ENCODE assay signal across 28 mouse cellular contexts in genomic region chr17:44246153-44246700, GRCm38 (mm10). TPM values are rescaled to one million over a fixed set of nuclear protein-coding genes. Genes with fewer than 3 reads are reported as not detected.
DNase-seq lines count a peak whose midpoint lies in the region; ATAC-seq and TF ChIP-seq lines count a peak whose summit lies in the region.
"Had no signal": no experiment of that assay in that cellular context is flagged by ENCODE, and none has a peak within 500 bp of the region (broad histone marks: within the 10 kb centered on the region; RNA-seq: fewer than 3 reads in every experiment).

No protein-coding gene starts in this region.

- H3ac ChIP-seq in myocyte (ENCODE audit: control insufficient read depth, insufficient read length), result no peak overlapping the region

- no peak overlapping the region for H3K9ac ChIP-seq in forebrain, embryonic 14.5 days (ENCODE audit: low read length)
- H3K9ac ChIP-seq in forebrain, embryonic 13.5 days, result no peak overlapping the region
- no peak overlapping the region for H3K9ac ChIP-seq in liver, embryonic 16.5 days (ENCODE audit: low read depth, low read length)
- H3K9ac ChIP-seq in liver, embryonic 12.5 days, result no peak overlapping the region
- H3K9ac ChIP-seq: embryonic facial prominence, embryonic 12.5 days; heart, embryonic 12.5 days; hindbrain, embryonic 13.5 days; kidney, embryonic 15.5 days; liver, embryonic 13.5 days; midbrain, embryonic 13.5 days; neural tube, embryonic 15.5 days had no signal

- DNase-seq in forebrain, embryonic 14.5 days (ENCODE audit: low spot score), result peak; percentile 16
- DNase-seq in lung, postnatal 36 days, result peak; percentile 45
- no peak for DNase-seq in lung, postnatal 14 days
- DNase-seq in spleen, adult 12 weeks (ENCODE audit: low spot score), result no peak
- DNase-seq: adrenal gland, postnatal 10 days; cerebellum, adult 11 months; cerebellum, adult 9-10 months; cerebellum, postnatal 36 days; gastrocnemius, postnatal 36 days; heart, adult 18-20 months; heart, postnatal 4 days; kidney, adult 18-20 months; kidney, postnatal 25 days; liver, embryonic 13.5 days; lung, postnatal 4 days; retina, postnatal 1 day; right cerebral cortex, postnatal 25 days had no signal

- H3K27me3 ChIP-seq in forebrain, embryonic 14.5 days (replicated peaks; ENCODE audit: control insufficient read depth, insufficient read depth, low read length), result no peaks in the 10 kb centered on the region
- H3K27me3 ChIP-seq in forebrain, embryonic 13.5 days, result no peaks in the 10 kb centered on the region
- no peaks in the 10 kb centered on the region for H3K27me3 ChIP-seq in liver, embryonic 16.5 days (ENCODE audit: control insufficient read depth, insufficient read depth, low read depth, low read length)
- H3K27me3 ChIP-seq in liver, embryonic 12.5 days (replicated peaks), result no peaks in the 10 kb centered on the region
- H3K27me3 ChIP-seq in myocyte (ENCODE audit: control insufficient read depth, insufficient read depth, insufficient read length), result no peaks in the 10 kb centered on the region
- H3K27me3 ChIP-seq: heart, embryonic 12.5 days; kidney, embryonic 15.5 days; liver, embryonic 13.5 days; neural tube, embryonic 15.5 days had no signal

- H3K4me1 ChIP-seq in forebrain, embryonic 14.5 days (ENCODE audit: control insufficient read depth, insufficient read depth, low read length), result no peaks in the 10 kb centered on the region
- no peaks in the 10 kb centered on the region for H3K4me1 ChIP-seq in forebrain, embryonic 13.5 days
- no peaks in the 10 kb centered on the region for H3K4me1 ChIP-seq in liver, embryonic 16.5 days (ENCODE audit: control insufficient read depth, low read depth, low read length)
- H3K4me1 ChIP-seq in liver, embryonic 12.5 days, result no peaks in the 10 kb centered on the region
- H3K4me1 ChIP-seq: heart, embryonic 12.5 days; kidney, embryonic 15.5 days; liver, embryonic 13.5 days; megakaryocyte, embryonic 14.5 days; midbrain, embryonic 13.5 days; neural tube, embryonic 15.5 days had no signal

- WGBS in forebrain, embryonic 14.5 days, result 67% methylated on average over 9 of the region's 9 CpGs
- WGBS in forebrain, embryonic 13.5 days, result 66% methylated on average over 9 of the region's 9 CpGs
- WGBS in liver, embryonic 16.5 days (ENCODE audit: insufficient replicate concordance), result 60% methylated on average over 9 of the region's 9 CpGs
- WGBS in liver, embryonic 12.5 days (ENCODE audit: insufficient replicate concordance), result 67% methylated on average over 9 of the region's 9 CpGs

- H3K4me2 ChIP-seq in forebrain, embryonic 14.5 days (ENCODE audit: low read length), result no peak overlapping the region
- H3K4me2 ChIP-seq in forebrain, embryonic 13.5 days, result no peak overlapping the region
- H3K4me2 ChIP-seq in liver, embryonic 16.5 days (ENCODE audit: low read depth, low read length), result no peak overlapping the region
- H3K4me2 ChIP-seq in liver, embryonic 12.5 days, result no peak overlapping the region
- H3K4me2 ChIP-seq in myocyte (ENCODE audit: low read depth), result peak overlapping the region; percentile 30
- H3K4me2 ChIP-seq: embryonic facial prominence, embryonic 12.5 days; heart, embryonic 12.5 days; hindbrain, embryonic 13.5 days; kidney, embryonic 15.5 days; liver, embryonic 13.5 days; midbrain, embryonic 13.5 days; neural tube, embryonic 15.5 days had no signal

- no peaks in the 10 kb centered on the region for H3K9me3 ChIP-seq in forebrain, embryonic 14.5 days (replicated peaks; ENCODE audit: control insufficient read depth, low read length)
- H3K9me3 ChIP-seq in forebrain, embryonic 13.5 days (replicated peaks), result 0 out of 2 replicates have a peak, but pooled peaks cover 6% of the 10 kb centered on the region
- no peaks in the 10 kb centered on the region for H3K9me3 ChIP-seq in liver, embryonic 16.5 days (replicated peaks; ENCODE audit: control insufficient read depth, low read length)
- H3K9me3 ChIP-seq in liver, embryonic 12.5 days (replicated peaks), result no peaks in the 10 kb centered on the region
- H3K9me3 ChIP-seq: hindbrain, embryonic 13.5 days; liver, embryonic 13.5 days; midbrain, embryonic 13.5 days; neural tube, embryonic 15.5 days had no signal

- H3K27ac ChIP-seq in forebrain, embryonic 14.5 days (ENCODE audit: low read depth, low read length), result no peak overlapping the region
- no peak overlapping the region for H3K27ac ChIP-seq in forebrain, embryonic 13.5 days
- no peak overlapping the region for H3K27ac ChIP-seq in liver, embryonic 16.5 days (ENCODE audit: low read length)
- H3K27ac ChIP-seq in liver, embryonic 12.5 days, result no peak overlapping the region
- H3K27ac ChIP-seq: embryonic facial prominence, embryonic 12.5 days; hindbrain, embryonic 13.5 days; kidney, embryonic 15.5 days; liver, embryonic 13.5 days; midbrain, embryonic 13.5 days; neural tube, embryonic 15.5 days had no signal

- H3K79me2 ChIP-seq in myocyte (ENCODE audit: control insufficient read depth, insufficient read depth), result no peaks in the 10 kb centered on the region

- no peak for TF ChIP-seq POLR2A in myocyte (IDR thresholded peaks at IDR 0.05; ENCODE audit: insufficient read length, low read depth)

- H3K4me3 ChIP-seq in forebrain, embryonic 14.5 days (ENCODE audit: low read depth, low read length), result no peak overlapping the region
- no peak overlapping the region for H3K4me3 ChIP-seq in forebrain, embryonic 13.5 days
- H3K4me3 ChIP-seq in liver, embryonic 16.5 days (ENCODE audit: low read depth, low read length), result no peak overlapping the region
- H3K4me3 ChIP-seq in liver, embryonic 12.5 days, result no peak overlapping the region
- no peak overlapping the region for H3K4me3 ChIP-seq in myocyte
- H3K4me3 ChIP-seq: embryonic facial prominence, embryonic 12.5 days; heart, embryonic 12.5 days; hindbrain, embryonic 13.5 days; kidney, embryonic 15.5 days; liver, embryonic 13.5 days; megakaryocyte, embryonic 14.5 days; midbrain, embryonic 13.5 days; neural tube, embryonic 15.5 days had no signal

- no peak for ATAC-seq in forebrain, embryonic 14.5 days
- no peak for ATAC-seq in forebrain, embryonic 13.5 days
- peak; percentile 24; the same call in 1 of the 2 replicates for ATAC-seq in liver, embryonic 16.5 days (ENCODE audit: low read depth)
- no peak for ATAC-seq in liver, embryonic 12.5 days
- ATAC-seq: midbrain, embryonic 13.5 days had no signal

- H3K36me3 ChIP-seq in forebrain, embryonic 14.5 days (ENCODE audit: control insufficient read depth, insufficient read depth, low read length), result no peaks in the 10 kb centered on the region
- no peaks in the 10 kb centered on the region for H3K36me3 ChIP-seq in forebrain, embryonic 13.5 days (ENCODE audit: poor library complexity, severe bottlenecking)
- H3K36me3 ChIP-seq in liver, embryonic 16.5 days (ENCODE audit: control insufficient read depth, insufficient read depth), result no peaks in the 10 kb centered on the region
- no peaks in the 10 kb centered on the region for H3K36me3 ChIP-seq in liver, embryonic 12.5 days
- H3K36me3 ChIP-seq in myocyte (ENCODE audit: control insufficient read depth, insufficient read depth), result no peaks in the 10 kb centered on the region
- H3K36me3 ChIP-seq: embryonic facial prominence, embryonic 12.5 days; hindbrain, embryonic 13.5 days; kidney, embryonic 15.5 days; midbrain, embryonic 13.5 days; neural tube, embryonic 15.5 days had no signal

TF ChIP-seq in myocyte, 11 proteins besides CTCF, POLR2A, EP300 and RAD21:
- TF ChIP-seq POLR2AphosphoS2 (IDR thresholded peaks at IDR 0.05; ENCODE audit: insufficient read length, low read depth), result no peak
- no peak for TF ChIP-seq TCF3 (IDR thresholded peaks at IDR 0.05; ENCODE audit: insufficient read length, low read depth)
- TF ChIP-seq CEBPB (IDR thresholded peaks at IDR 0.05; ENCODE audit: insufficient read depth, poor library complexity, severe bottlenecking), result no peak

RNA-seq across cellular contexts. Expression of gene Clic5, which starts 57.8 kb away (rescaled TPM):
- 0.04 and 0.12 TPM in 2 replicates for polyA plus RNA-seq in forebrain, embryonic 14.5 days (2014; fragmentation: Nextera tagmentation; extraction: Ambion mirVana)
- 0.04 and 0.09 TPM in 2 replicates for polyA plus RNA-seq in forebrain, embryonic 13.5 days (2015; fragmentation: Nextera tagmentation; extraction: Ambion mirVana)
- polyA plus RNA-seq in liver, embryonic 16.5 days (2015; fragmentation: Nextera tagmentation; extraction: Ambion mirVana), result 0.39 and 0.66 TPM in 2 replicates
- 0.37 and 0.56 TPM in 2 replicates for polyA plus RNA-seq in liver, embryonic 12.5 days (2016; fragmentation: Nextera tagmentation; extraction: Ambion mirVana)
- 1.9 TPM for polyA plus RNA-seq in myocyte (2012; fragmentation: generic; extraction: Trizol)

Comparison
In these comparisons a context has a peak if more than half of its experiments do, and no peak if none do; other contexts are left out.
1. DNase-seq: peak in forebrain, embryonic 14.5 days (single experiment) and lung, postnatal 36 days (single experiment); none in lung, postnatal 14 days (single experiment) and spleen, adult 12 weeks (single experiment).